Mouse (Mus musculus) retina, adult 2 months (tissue): ENCODE results near the gene Rassf10.
A peak's percentile ranks its signal among the peaks of the same experiment; 100 is the strongest.
"Not testable (repeated sequence)": the region's sequence is repeated elsewhere in the genome, so short reads cannot be mapped to it uniquely, and the experiment has no call there.

Experiments
- DNase-seq: peaks from one replicate; pipeline ENCODE4 v3.0.0-alpha.2; 2012; ENCODE audit warnings: low read depth, low spot score

The Rassf10 gene

DNA sequence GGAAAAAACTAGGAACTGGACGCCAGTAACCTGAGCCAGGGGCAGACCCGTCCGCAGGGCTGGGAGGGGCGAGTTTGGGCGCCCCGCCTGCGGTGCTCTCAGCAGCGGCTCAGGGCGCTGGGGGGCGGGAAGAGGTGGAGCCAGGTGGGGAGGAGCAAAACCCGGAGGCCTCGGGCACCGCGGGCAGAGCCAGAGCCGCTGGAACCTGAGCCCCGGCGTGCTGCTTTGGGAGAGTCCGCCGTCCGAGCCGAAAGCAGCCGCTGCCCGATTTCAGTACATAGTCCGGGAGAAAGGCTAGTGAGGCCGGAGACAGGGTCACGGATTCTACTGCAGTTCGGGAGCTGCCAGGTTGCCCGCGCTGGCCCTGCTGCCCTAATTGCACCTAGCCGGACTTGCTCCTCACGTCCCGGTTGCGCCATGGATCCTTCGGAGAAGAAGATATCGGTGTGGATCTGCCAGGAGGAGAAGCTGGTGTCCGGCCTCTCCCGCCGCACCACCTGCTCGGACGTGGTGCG lies at the start of gene Rassf10:
Rassf10 (plus strand) TSS at position 186 of the 515 bp plus-strand sequence.
- no peak for DNase-seq

DNA sequence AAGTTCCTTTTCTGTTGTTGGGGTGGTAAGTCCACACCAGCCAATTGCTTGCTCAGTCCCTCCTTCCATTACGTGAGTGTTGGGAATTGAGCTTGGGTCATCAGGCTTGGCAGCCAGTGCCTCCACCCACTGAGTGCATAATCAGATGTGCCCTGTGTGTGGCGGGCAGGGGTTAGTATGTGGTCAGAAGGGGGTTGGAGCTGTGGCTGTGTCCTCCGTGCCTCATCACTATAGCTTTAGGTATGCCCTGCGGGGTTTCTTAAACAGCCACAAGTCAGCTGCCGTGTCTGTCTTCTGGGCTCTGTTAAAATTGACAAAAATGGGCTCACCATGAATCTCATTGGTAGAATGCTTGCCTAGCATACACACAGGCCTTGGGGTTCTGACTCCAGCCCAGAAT lies 46.9 kb upstream of the Rassf10 start:
- no peak for DNase-seq

GRCm38 (mm10) chr7:112907468-112907867 lies 46.3 kb upstream of the Rassf10 start:
- no peak for DNase-seq

DNA sequence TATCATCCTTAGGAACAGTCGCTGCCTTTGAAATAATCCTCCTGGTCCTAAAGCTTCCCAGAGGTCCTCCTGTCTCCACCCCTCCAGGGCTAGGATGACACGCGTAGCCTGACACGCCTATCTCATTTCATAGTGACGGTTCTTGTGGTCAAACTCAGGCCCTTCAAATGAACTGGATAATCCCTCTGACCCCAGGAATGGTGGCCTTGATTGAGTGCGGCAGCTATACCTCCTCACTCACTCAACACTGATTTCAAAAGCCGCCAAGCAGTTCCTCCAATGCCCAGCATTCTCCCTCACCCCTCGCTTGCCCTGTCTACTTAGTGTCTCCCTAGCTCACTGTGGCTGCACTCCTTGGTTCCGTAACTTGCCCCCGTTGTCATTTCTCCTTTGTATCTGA lies 44.6 kb upstream of the Rassf10 start:
- DNase-seq = no peak

- no peak for DNase-seq
Measured at GRCm38 (mm10) chr7:112912969-112913368, 40.8 kb upstream of the Rassf10 start.

DNA sequence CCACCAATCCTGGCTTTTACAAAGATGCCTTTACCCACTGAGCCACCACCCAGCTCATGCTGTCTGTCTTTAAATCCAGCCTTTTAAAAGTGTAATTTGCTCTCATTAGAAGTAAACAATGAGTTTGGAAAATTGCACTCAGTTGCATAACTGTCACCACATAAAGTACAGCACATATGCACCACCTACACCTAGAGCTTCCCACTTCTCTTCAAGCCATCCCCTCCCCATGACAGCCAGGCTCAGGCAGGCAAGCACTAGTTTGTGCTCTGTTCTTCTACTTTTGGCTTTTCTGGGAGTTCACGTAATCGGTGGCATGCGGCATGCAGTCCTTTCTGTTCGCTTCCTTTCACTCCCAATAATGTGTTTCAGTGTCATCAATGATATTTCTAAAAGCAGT lies 38.2 kb upstream of the Rassf10 start:
- no peak for DNase-seq

DNA sequence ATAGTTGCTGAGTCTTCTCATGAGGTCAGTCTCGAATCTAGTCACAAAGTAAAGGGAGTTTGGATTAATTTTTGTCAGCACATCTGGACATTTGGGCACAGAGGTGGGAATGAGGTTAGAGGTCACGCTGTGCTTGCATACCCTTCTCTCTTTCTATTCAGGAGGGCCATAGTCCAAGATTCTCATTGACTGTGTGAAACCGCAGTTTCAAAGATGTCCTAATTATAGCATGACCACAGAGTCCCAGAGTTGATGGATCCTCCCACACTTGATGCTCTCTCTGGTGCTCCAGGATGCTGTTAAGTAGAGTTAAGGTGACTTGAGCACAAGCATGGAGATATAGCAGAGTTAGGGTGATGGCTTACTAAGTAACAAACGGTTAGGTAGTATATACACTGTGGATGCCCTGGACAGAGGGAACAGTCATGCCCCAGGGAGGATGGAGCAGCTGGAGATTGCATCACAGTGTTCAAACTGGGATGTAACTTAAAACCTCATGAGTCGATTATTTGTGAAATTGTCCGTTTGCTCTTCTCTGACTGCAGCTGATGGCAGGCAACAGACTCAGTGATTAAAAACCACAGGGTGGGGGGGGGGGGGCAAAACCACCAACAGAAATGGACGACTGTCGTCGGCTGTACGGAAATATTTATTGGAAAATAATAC lies 36.0 kb upstream of the Rassf10 start:
- DNase-seq = no peak

GRCm38 (mm10) chr7:112918279-112918991 lies 35.3 kb upstream of the Rassf10 start:
- DNase-seq = peak; percentile 13

DNA sequence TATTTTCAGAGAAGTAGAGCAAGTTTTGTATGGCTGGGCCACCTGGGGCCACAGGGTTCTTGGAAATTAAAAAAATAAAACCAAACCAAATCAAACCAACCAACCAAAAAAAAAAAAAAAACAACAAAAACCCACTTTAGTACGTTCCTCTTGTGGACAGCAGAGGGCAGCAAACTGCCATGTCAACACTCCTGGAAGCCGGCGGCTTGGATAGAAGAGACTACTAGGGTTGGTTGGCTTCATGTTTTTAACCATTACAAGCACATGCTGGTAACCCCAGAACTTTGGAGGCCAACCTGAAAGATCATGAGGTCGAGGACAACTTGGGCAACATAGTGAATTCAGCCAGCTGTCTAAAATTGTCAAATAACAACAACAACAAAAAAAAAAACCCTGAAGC lies 33.9 kb upstream of the Rassf10 start:
- peak; percentile 28 for DNase-seq

DNA sequence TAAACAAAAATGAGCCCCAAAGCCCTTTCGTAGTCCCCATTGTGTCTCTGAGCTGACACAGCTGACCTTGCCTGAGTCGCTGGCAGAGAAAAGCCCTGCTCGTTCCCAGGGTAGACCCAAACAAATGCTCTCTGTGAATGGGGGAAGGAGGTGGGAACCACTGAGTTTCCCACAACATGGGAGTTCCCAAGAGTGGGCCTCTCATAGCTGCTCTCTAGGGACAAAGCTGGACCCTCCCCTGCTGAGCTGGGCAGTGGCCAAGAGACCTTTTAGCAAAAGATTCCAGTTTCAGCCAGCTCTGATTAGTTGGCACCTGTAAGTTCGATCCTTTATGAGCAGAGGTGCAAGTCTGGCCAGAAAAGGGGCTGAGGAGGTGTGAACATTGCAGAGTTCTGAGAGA lies 31.0 kb upstream of the Rassf10 start:
- no peak for DNase-seq

DNA sequence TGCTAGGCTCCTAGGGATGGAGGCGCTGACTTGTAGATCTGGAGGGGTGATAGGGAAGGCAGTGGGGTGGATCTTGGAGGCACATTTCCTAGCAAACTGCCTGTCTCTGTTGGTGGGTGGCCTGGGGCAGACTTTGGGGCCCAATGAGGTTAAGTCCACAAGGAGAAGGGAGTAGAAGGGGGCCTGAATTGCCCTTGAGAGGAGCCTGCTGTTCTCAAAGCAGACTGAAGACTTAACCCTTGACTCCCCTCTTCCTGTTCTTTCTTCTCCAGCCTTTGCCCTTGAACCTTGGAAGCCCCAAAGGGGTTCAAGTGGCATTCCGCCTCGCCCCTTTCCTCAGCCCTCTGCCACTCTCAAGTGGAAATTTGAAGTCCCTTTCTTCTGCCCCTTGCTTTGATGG lies 30.1 kb upstream of the Rassf10 start:
- no peak for DNase-seq

GRCm38 (mm10) chr7:112930669-112931068 lies 23.1 kb upstream of the Rassf10 start:
- no peak for DNase-seq

GRCm38 (mm10) chr7:112935876-112936275 lies 17.9 kb upstream of the Rassf10 start:
- not testable (repeated sequence) for DNase-seq

GRCm38 (mm10) chr7:112937089-112937488 lies 16.7 kb upstream of the Rassf10 start:
- no peak for DNase-seq

DNA sequence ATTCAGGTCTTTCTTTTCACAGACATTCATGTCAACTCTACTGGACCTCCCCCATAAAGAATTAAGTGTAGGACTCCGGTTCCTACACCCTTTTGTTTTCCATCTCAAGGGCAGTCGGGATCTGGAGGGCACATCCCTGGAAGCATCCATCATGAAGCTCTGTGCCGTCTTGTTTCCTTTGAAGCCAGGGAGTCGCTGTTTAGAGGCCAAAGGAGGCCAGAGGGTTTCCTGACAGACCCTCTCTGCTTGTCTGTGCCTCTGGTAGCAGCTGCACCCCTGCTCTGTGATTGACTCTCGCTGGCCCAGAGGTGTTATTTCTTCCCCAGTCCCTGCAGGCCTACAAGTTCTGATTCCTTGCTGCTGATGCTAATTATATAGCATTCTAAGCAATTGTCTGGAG lies 14.8 kb upstream of the Rassf10 start:
- DNase-seq = no peak

DNA sequence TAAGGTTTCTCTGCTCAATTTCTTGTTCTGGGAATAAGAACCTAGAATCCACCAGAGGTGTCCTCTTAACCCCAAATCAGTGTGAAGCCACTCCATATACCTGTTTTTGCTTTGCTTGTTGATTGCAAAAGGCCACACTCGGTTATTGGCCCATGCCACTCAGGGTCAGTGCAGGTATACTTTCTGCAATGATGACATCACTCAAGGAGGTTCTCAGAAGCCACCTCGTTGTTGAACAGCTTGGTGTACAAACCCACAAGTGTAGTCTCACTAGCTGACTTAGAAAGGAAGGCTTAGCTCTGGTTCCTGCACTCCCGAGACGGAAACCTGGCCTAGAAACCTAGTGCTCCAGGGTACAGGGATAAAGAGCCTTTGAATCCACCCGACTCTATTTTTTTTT lies 11.2 kb upstream of the Rassf10 start:
- no peak for DNase-seq

GRCm38 (mm10) chr7:112943056-112943455 lies 10.7 kb upstream of the Rassf10 start:
- no peak for DNase-seq

DNA sequence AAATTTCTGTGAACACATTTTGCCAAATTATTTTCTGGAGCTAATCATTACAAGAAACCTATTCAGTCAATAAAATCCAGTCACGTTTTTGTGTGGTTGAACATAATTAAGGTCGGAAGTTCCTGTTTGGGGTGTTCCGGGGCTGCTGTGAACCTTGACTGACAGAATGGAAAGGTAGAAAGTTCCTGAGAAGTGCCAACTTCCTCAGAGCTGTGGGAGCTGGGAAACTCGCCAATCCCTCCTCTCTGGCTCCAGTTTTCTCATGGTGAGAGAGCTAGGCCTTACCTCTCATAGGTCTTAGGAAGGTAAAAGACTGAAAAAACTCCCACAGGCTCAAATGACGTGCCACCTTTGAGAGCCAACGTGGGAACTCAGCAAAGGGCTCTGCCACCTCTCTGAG lies 7.1 kb upstream of the Rassf10 start:
- DNase-seq = no peak

DNA sequence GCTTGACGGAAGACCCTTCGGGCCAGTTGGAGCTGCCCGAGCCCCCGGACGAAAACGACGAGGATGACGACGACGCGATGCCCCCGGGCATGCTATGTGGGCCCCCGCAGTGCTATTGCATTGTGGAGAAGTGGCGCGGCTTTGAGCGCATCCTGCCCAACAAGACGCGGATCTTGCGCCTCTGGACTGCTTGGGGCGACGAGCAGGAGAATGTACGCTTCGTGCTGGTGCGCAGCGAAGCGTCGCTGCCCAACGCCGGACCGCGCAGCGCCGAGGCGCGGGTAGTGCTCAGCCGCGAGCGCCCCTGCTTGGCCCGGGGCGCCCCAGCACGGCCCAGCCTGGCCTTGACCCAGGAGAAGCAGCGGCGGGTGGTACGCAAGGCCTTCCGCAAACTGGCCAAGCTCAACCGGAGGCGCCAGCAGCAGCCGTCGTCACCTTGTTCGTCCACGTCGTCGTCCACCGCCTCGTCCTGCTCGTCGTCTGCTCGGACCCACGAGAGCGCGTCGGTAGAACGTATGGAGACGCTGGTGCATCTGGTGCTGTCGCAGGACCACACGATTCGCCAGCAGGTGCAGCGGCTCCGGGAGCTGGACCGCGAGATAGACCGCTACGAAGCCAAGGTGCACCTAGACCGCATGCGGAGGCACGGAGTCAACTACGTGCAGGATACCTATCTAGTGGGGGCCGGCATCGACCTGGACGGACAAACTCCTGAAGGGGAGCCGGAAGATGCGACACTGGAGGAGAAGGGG lies 765 bp downstream of the Rassf10 start:
- no peak for DNase-seq

GRCm38 (mm10) chr7:112955103-112955827 lies 1.5 kb downstream of the Rassf10 start:
- no peak for DNase-seq

DNA sequence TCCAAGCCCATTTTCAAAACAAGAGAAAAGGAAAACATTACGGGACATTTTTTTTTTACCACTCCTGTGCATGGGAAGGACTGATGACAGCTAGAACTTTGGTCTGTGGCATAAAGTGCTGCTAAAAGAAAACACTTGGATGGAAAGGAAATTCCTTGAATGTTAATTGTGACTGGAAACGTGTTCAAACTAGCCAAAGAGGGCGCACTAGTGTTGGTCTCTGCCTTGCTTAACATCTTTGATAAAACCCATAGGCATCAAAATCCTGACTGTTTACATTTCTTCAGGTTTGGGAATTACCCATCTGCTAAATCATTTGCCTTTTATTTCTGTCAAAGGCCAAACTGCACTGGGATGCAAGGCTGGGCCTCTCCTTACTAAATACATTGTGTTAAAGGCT lies 2.2 kb downstream of the Rassf10 start:
- DNase-seq = no peak

GRCm38 (mm10) chr7:112956961-112957360 lies 3.2 kb downstream of the Rassf10 start:
- DNase-seq = no peak
